Mouse (Mus musculus) liver, embryonic 12.5 days (tissue): ENCODE measurements around the gene Dok5. TPM values are rescaled to one million over a fixed set of nuclear protein-coding genes. Genes with fewer than 3 reads are reported as not detected.

Source experiments
- ATAC-seq: fragments of 200-750 bp; cut with Nextera tagmentation; 2 replicates; pipeline ENCODE4 v1.8.0; 2017; ENCODE audit warnings: moderate number of reproducible peaks, mild to moderate bottlenecking, moderate library complexity
- H3K27ac ChIP-seq: fragments of 300-500 bp; sonication (generic); 2 replicates; pipeline ENCODE4 v1.5.1; 2016; ENCODE audit warnings: mild to moderate bottlenecking
- H3K27me3 ChIP-seq: fragments of 300-500 bp; sonication (generic); replicated peaks from 2 replicates; pipeline ENCODE4 v1.6.1; 2016; ENCODE audit warnings: mild to moderate bottlenecking, moderate library complexity
- H3K36me3 ChIP-seq: fragments of 300-500 bp; sonication (generic); 2 replicates; pipeline ENCODE4 v1.6.1; 2016; ENCODE audit warnings: mild to moderate bottlenecking, moderate library complexity
- H3K4me1 ChIP-seq: fragments of 300-500 bp; sonication (generic); 2 replicates; pipeline ENCODE4 v1.6.1; 2016
- H3K4me2 ChIP-seq: fragments of 300-500 bp; sonication (generic); 2 replicates; pipeline ENCODE4 v1.6.1; 2016; ENCODE audit warnings: mild to moderate bottlenecking, moderate library complexity
- H3K4me3 ChIP-seq: fragments of 300-500 bp; sonication (generic); 2 replicates; pipeline ENCODE4 v1.5.1; 2016; ENCODE audit warnings: mild to moderate bottlenecking, moderate library complexity
- H3K9ac ChIP-seq: fragments of 300-500 bp; sonication (generic); 2 replicates; pipeline ENCODE4 v1.6.1; 2016; ENCODE audit warnings: mild to moderate bottlenecking, moderate library complexity
- H3K9me3 ChIP-seq: fragments of 300-500 bp; sonication (generic); replicated peaks from 2 replicates; pipeline ENCODE4 v1.6.1; 2016; ENCODE audit warnings: mild to moderate bottlenecking, moderate library complexity
- WGBS: fragments of 180-500 bp; shearing (Covaris S2); methylation state at CpG from one replicate; pipeline ENCODE4 v1.1.7; 2016; ENCODE audit not compliant: insufficient replicate concordance; 5-methylcytosine and 5-hydroxymethylcytosine counted together
- polyA plus RNA-seq: library from polyadenylated mRNA; unstranded; fragments of >200 nt; fragmentation: Nextera tagmentation; extraction: Ambion mirVana; gene quantifications from 2 replicates; pipeline ENCODE4 v1.2.1, GENCODE M21; 2016

Dok5 gene
- polyA plus RNA-seq, 1 experiment from 2014 or later: 0.76 TPM

DNA sequence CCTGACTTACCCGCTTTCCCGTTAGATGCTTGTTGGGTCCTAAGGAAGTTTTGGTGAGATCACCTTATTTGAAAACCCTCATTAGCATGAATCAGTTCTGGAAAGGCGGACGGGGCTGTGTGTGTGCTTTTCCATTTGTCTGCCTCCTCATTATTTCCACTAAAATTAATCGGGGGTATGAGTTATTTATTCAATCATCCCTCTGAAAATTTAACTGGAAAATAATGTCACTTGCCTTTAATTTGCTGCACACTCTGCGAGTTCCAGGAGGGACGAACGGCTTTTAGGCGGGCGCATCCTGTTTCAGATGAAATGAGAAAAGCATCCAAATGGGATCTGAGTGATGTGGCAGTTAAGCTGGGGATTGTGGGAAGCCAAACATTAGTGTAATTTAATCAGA, 113.9 kb downstream of the Dok5 start:
- Histone ChIP-seq H3K36me3 (no peaks in the 10 kb centered on the region), H3K27me3 (no peaks in the 10 kb centered on the region), H3K9me3 (peaks cover 11% of the 10 kb centered on the region), H3K4me3 (no peak overlapping the region), H3K9ac (no peak overlapping the region), H3K27ac (no peak overlapping the region), H3K4me1 (no peaks in the 10 kb centered on the region), H3K4me2 (no peak overlapping the region)
- no peak for ATAC-seq
- 74% methylated on average over 10 of the region's 10 CpGs for WGBS

DNA sequence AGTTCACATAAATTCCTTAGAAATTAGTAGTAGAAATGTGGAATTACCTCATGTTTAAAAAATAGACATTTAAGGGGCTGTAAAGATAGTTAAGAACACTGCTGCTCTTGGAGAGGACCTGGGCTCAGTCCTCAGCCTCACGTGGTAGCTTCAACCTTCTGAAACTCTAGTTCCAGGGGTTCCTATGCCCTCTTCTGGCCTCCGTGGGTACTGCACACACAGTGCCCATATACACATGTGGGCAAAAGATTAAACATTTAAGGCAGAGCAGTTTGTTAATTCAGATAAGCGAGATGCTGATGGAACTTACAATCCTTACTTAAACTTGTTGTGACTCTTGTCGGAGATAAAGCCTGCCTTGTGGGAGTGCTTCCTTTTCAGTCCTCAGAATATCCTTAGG, 118.5 kb downstream of the Dok5 start:
- no peak overlapping the region for H3K4me3 ChIP-seq
- no peak overlapping the region for H3K4me2 ChIP-seq
- no peak overlapping the region for H3K27ac ChIP-seq
- WGBS: 77% methylated on average over 4 of the region's 4 CpGs
- H3K9ac ChIP-seq: no peak overlapping the region
- no peaks in the 10 kb centered on the region for H3K36me3 ChIP-seq
- no peaks in the 10 kb centered on the region for H3K4me1 ChIP-seq
- H3K27me3 ChIP-seq: no peaks in the 10 kb centered on the region
- H3K9me3 ChIP-seq: peaks cover 14% of the 10 kb centered on the region
- no peak for ATAC-seq

DNA sequence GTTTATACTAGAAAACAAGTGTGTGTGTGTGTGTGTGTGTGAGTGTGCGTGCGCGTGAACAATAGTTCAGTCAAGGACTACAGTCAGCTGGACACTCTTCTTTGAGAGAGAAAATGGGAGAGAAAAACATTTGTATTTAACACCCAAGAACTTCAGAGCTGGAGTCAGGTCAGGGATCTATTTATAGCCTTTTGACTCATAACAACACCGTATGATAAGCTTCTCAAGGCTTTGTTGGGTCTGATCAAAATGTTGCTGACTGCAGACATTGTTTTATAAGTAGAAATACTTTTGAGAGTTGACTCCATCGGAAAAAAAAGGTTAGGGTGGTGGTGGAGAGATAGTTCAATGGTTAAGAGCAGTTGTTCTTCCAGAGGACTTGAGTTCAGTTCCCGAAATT, 120.7 kb downstream of the Dok5 start:
- H3K9ac ChIP-seq: no peak overlapping the region
- no peak overlapping the region for H3K4me3 ChIP-seq
- no peak overlapping the region for H3K27ac ChIP-seq
- H3K4me2 ChIP-seq: no peak overlapping the region
- WGBS: 71% methylated on average over 6 of the region's 6 CpGs
- peaks cover 14% of the 10 kb centered on the region for H3K9me3 ChIP-seq
- no peak for ATAC-seq
- no peaks in the 10 kb centered on the region for H3K36me3 ChIP-seq
- H3K4me1 ChIP-seq: no peaks in the 10 kb centered on the region
- no peaks in the 10 kb centered on the region for H3K27me3 ChIP-seq

DNA sequence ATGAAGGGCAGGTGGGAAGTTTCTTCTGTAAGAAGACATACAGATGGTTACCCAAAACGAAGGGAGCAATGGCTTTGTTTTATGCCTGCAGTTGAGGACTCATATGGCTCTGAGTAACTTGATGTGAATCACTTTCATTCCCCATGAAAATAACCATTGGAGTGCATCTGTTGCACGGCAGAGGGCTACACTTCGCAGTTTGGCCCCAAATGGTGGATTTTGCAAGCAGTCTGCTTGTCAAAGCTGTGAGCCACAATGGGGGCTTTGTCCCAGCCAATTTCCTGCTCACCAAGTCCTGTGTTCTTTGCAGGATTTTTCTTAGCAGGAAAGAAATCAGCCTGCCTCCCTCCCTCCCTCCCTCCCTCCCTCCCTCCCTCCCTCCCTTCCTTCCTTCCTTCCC, 123.6 kb downstream of the Dok5 start:
- H3K9ac ChIP-seq: no peak overlapping the region
- no peaks in the 10 kb centered on the region for H3K36me3 ChIP-seq
- no peaks in the 10 kb centered on the region; the same call in 1 of the 2 replicates for H3K4me1 ChIP-seq
- H3K9me3 ChIP-seq: peaks cover 6% of the 10 kb centered on the region
- no peak overlapping the region for H3K4me2 ChIP-seq
- H3K27me3 ChIP-seq: no peaks in the 10 kb centered on the region
- ATAC-seq: no peak
- WGBS: 58% methylated on average over 3 of the region's 3 CpGs
- no peak overlapping the region for H3K27ac ChIP-seq
- H3K4me3 ChIP-seq: no peak overlapping the region

DNA sequence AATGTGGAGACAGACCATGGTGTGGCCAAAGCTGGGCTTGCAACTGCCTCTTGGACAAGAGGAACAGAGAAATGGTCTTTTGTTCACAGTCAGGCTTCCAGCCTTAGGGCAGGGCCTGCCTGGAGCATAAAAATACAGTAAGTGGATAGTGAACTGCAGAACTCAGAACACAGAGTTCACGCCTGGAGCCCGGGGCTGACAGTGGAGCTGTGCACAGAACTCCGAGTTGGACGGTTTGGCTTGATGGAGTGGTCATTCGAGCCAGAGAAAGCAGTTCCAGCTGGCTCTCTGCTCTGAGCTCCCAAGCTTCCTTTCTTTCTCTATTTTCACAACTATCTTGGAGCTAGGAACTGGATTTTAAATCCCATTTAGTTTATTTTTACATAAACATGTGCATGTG, 124.5 kb downstream of the Dok5 start:
- Histone ChIP-seq H3K27ac (no peak overlapping the region), H3K9ac (no peak overlapping the region), H3K27me3 (no peaks in the 10 kb centered on the region), H3K4me3 (no peak overlapping the region), H3K4me2 (no peak overlapping the region), H3K36me3 (no peaks in the 10 kb centered on the region), H3K9me3 (no peaks in the 10 kb centered on the region), H3K4me1 (no peaks in the 10 kb centered on the region; the same call in 1 of the 2 replicates)
- 68% methylated on average over 5 of the region's 5 CpGs for WGBS
- no peak for ATAC-seq

DNA sequence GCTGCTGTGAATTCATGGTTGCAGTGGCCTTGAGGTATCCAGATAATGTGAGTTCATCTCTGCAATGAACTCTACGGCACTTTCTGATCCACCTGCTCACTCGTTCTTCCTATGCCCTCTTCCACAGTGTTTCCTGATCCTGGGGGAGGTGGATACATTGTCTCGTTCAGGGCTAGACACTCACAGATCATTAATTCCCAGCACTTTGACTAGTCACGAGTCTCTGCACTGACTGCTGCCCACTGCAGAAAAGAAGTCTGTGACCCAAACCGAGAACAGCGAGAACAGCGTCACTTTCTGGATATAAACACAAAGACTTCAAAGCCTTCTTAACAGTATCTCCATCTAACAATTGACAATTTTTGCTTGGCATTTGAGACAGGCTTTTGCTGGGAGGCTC, 125.9 kb downstream of the Dok5 start:
- H3K4me1 ChIP-seq: no peaks in the 10 kb centered on the region; the same call in 1 of the 2 replicates
- H3K27me3 ChIP-seq: no peaks in the 10 kb centered on the region
- no peak for ATAC-seq
- no peak overlapping the region for H3K4me3 ChIP-seq
- H3K9me3 ChIP-seq: no peaks in the 10 kb centered on the region
- no peaks in the 10 kb centered on the region for H3K36me3 ChIP-seq
- H3K4me2 ChIP-seq: no peak overlapping the region
- 62% methylated on average over 7 of the region's 7 CpGs for WGBS
- no peak overlapping the region for H3K9ac ChIP-seq
- H3K27ac ChIP-seq: no peak overlapping the region

DNA sequence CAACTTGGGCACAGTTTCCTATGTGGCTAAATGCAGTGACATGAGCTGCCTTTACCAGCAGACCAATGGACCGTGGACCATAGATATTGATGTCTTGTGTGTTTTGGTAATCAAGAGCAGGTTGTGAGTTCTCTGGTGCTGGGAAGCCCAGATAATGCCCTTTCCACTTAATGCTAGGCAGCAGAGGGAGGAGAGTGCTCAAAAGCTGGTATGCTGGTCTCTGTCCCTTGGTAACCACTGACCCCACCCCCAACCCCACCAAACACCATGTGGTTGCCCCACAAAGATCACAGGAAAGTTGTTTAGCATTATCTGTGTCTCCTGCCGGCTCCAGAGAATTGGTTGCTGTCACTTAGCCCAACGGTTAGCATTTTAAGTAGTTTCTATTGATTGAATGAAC, 127.0 kb downstream of the Dok5 start:
- Histone ChIP-seq H3K9ac (no peak overlapping the region), H3K27ac (no peak overlapping the region), H3K4me2 (no peak overlapping the region), H3K27me3 (no peaks in the 10 kb centered on the region), H3K9me3 (no peaks in the 10 kb centered on the region), H3K4me3 (no peak overlapping the region), H3K4me1 (no peaks in the 10 kb centered on the region; the same call in 1 of the 2 replicates), H3K36me3 (no peaks in the 10 kb centered on the region)
- ATAC-seq: 0 out of 2 replicates have a peak, but pooled peaks have one; percentile 49
- WGBS: 12% methylated on average over 3 of the region's 3 CpGs

DNA sequence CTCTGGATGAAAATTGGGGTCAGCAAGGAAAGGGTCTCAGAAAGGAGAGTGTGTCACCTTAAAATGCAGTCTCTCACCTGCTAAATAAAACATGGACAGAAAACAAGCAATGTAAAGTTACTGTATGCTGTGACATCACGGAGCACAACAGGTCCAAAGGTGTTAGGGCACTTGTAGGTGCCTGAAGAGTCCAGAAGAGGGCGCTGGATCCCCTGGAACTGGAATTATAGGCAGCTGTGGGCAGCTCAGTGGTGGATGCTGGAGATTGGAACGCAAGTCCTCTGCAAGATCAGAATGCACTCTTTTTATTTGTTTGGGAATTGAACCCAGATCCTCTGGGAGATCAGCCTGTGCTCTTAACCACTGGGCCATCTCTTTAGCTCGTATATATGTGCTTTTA, 129.0 kb downstream of the Dok5 start:
- no peak for ATAC-seq

DNA sequence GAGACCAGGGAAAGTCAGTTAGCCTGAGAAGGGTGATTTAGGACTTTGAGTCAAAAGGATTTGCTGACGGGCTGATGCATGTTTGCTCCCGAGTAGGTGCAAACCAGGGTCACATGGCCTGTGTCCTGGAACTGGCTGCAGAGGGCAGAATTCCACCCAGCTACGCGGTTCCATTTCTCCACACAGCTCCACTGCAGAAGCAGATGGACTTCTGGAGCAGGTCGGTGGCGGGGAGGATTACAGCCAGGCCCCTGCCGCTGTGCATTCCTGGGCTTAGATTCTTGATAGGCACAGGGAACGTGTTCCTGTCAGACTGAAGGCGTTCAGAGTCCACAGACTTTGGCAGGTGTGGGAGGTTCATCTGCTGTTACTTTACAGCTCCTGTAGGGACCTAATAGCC, 131.2 kb downstream of the Dok5 start:
- Histone ChIP-seq H3K9me3 (no peaks in the 10 kb centered on the region), H3K27me3 (no peaks in the 10 kb centered on the region), H3K4me2 (no peak overlapping the region), H3K27ac (no peak overlapping the region), H3K4me1 (no peaks in the 10 kb centered on the region; the same call in 1 of the 2 replicates), H3K36me3 (no peaks in the 10 kb centered on the region), H3K9ac (no peak overlapping the region), H3K4me3 (no peak overlapping the region)
- ATAC-seq: no peak
- WGBS: 54% methylated on average over 9 of the region's 9 CpGs

More for the DNA sequence above, 129.0 kb downstream of the Dok5 start:
- Histone ChIP-seq H3K9ac (no peak overlapping the region), H3K36me3 (no peaks in the 10 kb centered on the region), H3K4me3 (no peak overlapping the region), H3K4me1 (no peaks in the 10 kb centered on the region; the same call in 1 of the 2 replicates), H3K27ac (no peak overlapping the region), H3K27me3 (no peaks in the 10 kb centered on the region), H3K9me3 (no peaks in the 10 kb centered on the region), H3K4me2 (no peak overlapping the region)
- 49% methylated on average over 4 of the region's 4 CpGs for WGBS

DNA sequence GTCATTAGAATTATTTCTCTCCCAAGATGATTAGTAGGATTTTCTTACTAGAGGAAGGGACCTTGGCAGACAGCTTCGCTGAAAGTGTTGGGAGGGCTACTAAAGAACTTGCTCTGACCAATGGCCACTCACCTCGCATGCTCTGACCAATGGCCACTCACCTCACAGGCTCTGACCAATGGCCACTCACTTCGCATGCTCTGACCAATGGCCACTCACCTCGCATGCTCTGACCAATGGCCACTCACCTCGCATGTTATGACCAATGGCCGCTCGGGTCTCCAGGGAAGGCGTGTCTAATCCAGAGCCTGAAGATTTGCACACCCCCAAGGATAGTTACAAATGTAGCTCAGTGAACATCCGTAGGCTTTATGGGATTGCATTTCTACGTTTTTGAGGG, 131.6 kb downstream of the Dok5 start:
- no peak overlapping the region for H3K9ac ChIP-seq
- no peaks in the 10 kb centered on the region; the same call in 1 of the 2 replicates for H3K4me1 ChIP-seq
- no peak overlapping the region for H3K4me2 ChIP-seq
- no peaks in the 10 kb centered on the region for H3K27me3 ChIP-seq
- ATAC-seq: no peak
- H3K36me3 ChIP-seq: no peaks in the 10 kb centered on the region
- WGBS: 81% methylated on average over 10 of the region's 10 CpGs
- H3K9me3 ChIP-seq: no peaks in the 10 kb centered on the region
- no peak overlapping the region for H3K27ac ChIP-seq
- no peak overlapping the region for H3K4me3 ChIP-seq

DNA sequence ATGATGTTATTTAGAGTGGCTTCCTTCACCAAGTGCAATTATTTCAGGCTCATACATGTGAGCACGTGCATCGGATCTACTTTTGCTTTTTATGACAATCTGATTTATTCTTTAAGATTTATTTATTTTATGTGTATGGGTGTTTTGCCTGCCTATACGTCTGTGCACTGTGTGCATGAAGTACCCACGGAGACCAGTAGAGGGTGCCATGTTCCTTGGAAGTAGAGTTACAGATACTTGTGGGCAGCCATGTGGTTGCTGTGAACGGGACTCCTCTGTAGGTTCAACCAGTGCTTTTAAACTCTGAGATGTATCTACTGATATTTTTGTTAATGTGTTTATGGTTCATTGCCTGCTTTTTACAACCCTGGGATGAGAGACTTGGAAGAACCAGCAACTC, 132.4 kb downstream of the Dok5 start:
- Histone ChIP-seq H3K9me3 (no peaks in the 10 kb centered on the region), H3K27ac (no peak overlapping the region), H3K4me2 (no peak overlapping the region), H3K36me3 (no peaks in the 10 kb centered on the region), H3K9ac (no peak overlapping the region), H3K4me1 (no peaks in the 10 kb centered on the region), H3K4me3 (no peak overlapping the region), H3K27me3 (no peaks in the 10 kb centered on the region)
- WGBS: 67% methylated on average over 5 of the region's 5 CpGs
- no peak for ATAC-seq

DNA sequence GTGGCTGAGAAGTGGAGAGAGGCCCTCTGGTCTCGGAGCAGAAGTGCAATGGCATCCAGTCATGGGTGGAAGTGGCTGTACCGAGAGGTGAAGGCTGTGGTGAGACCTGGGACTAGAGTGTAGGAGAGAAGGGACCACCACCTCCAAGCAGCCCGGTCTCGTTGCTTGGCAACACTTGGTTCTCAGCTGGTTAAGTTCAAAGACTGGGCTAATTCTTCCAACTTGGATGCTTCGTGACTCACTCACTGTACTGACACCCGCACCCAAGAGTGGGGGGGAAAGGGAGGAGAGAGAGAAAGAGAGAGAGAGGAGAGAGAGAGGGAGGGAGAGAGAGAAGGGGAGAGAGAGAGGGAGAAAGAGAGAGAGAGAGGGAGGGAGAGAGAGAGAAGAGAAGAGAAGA, 133.2 kb downstream of the Dok5 start:
- H3K4me3 ChIP-seq: no peak overlapping the region
- WGBS: 73% methylated on average over 6 of the region's 6 CpGs
- no peak overlapping the region for H3K27ac ChIP-seq
- no peak for ATAC-seq
- no peaks in the 10 kb centered on the region for H3K9me3 ChIP-seq
- no peaks in the 10 kb centered on the region for H3K27me3 ChIP-seq
- no peaks in the 10 kb centered on the region for H3K4me1 ChIP-seq
- H3K4me2 ChIP-seq: no peak overlapping the region
- H3K36me3 ChIP-seq: no peaks in the 10 kb centered on the region
- no peak overlapping the region for H3K9ac ChIP-seq

DNA sequence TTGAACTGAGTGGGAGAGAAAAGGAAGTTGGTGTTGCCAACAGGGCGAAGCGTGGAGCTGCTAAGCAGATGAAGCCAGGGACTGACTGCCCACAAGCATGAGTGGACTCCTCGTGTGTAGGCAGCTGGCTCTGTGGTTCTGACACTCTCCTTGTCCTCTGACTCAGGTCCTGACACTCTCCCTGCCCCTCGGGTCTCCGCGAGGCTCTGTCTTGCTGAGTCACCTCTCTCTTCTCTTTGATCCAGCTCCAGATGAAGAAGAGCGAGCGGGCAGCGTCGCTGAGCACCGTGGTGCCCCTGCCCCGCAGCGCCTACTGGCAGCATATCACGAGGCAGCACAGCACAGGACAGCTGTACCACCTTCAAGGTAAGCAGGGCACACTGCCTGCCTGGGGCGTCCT, 139.0 kb downstream of the Dok5 start:
- no peak overlapping the region for H3K27ac ChIP-seq
- no peak for ATAC-seq
- no peak overlapping the region for H3K4me3 ChIP-seq
- H3K27me3 ChIP-seq: no peaks in the 10 kb centered on the region
- 71% methylated on average over 15 of the region's 15 CpGs for WGBS
- no peaks in the 10 kb centered on the region for H3K36me3 ChIP-seq
- H3K4me2 ChIP-seq: no peak overlapping the region
- no peaks in the 10 kb centered on the region for H3K4me1 ChIP-seq
- H3K9ac ChIP-seq: no peak overlapping the region
- H3K9me3 ChIP-seq: no peaks in the 10 kb centered on the region
